Mouse (Mus musculus) liver, adult 2 months (tissue): ENCODE data around the gene Chd5.
A peak's percentile ranks its signal among the peaks of the same experiment; 100 is the strongest.

Experiments used
- CTCF ChIP-seq: fragments of 200-500 bp; IDR thresholded peaks from 2 replicates; pipeline ENCODE4 v1.5.1; 2011; ENCODE audit warnings: low read depth, low read length, control low read depth
- POLR2A ChIP-seq: fragments of 200-500 bp; IDR thresholded peaks from 2 replicates; pipeline ENCODE4 v1.6.1; 2011; ENCODE audit warnings: low read length, control low read depth; ENCODE audit not compliant: insufficient read depth; ENCODE audit errors: extremely low read depth

DNA sequence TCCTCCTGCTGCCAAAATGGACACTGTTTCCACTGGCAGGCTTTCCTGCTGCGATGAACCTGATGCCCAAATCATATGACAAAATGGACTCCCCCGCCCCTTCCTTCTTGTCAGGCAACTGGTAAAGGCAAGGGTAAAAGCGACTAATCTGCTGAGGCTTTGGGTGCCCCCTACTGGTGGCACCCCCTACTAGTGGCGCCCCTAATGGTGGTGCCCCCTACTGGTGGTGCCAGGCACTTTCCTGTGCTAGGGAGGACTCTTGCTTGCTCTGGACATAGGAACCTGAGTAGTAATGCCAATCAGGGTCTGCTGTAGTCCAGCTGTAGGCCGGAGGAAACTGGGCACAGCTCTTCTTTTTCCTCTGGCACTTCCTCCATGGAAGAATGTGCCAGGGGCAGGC is 93.9 kb downstream of the Chd5 start:
- TF ChIP-seq CTCF = peak; percentile 80
- no peak for TF ChIP-seq POLR2A
